Mouse (Mus musculus): ENCODE data around the gene Ppfia3. TPM values are rescaled to one million over a fixed set of nuclear protein-coding genes. Genes with fewer than 3 reads are reported as not detected.

Ppfia3 gene
- polyA plus RNA-seq, 1 experiment from 2014 or later, result 7.4 TPM

GRCm38 (mm10) chr7:45328841-45329475 lies 37.9 kb downstream of the Ppfia3 start:
- no peak for ATAC-seq (replicated peaks; ENCODE audit: insufficient number of reproducible peaks, low FRiP score, low TSS enrichment, low read depth)
- 77% methylated on average over 13 of the region's 13 CpGs for WGBS
- Histone ChIP-seq H3K27ac (replicated peaks; ENCODE audit: low read depth, low read length) (no peak overlapping the region), H3K36me3 (replicated peaks; ENCODE audit: control insufficient read depth, insufficient read depth, low read depth, low read length) (no peaks in the 10 kb centered on the region), H3K9ac (replicated peaks; ENCODE audit: low read length) (no peak overlapping the region), H3K27me3 (ENCODE audit: control insufficient read depth, insufficient read depth, low read length) (no peaks in the 10 kb centered on the region), H3K4me1 (ENCODE audit: control insufficient read depth, insufficient read depth, low read length) (no peaks in the 10 kb centered on the region; the same call in 1 of the 2 replicates), H3K4me3 (ENCODE audit: low read depth, low read length) (no peak overlapping the region), H3K4me2 (ENCODE audit: low read depth, low read length) (no peak overlapping the region), H3K9me3 (replicated peaks; ENCODE audit: control insufficient read depth, low read length) (no peaks in the 10 kb centered on the region)
- no peak for DNase-seq (ENCODE audit: low spot score)

GRCm38 (mm10) chr7:45325800-45326199 lies 41.0 kb downstream of the Ppfia3 start:
- Histone ChIP-seq H3K36me3 (replicated peaks; ENCODE audit: control insufficient read depth, insufficient read depth, low read depth, low read length) (no peaks in the 10 kb centered on the region), H3K27ac (replicated peaks; ENCODE audit: low read depth, low read length) (no peak overlapping the region), H3K4me1 (ENCODE audit: control insufficient read depth, insufficient read depth, low read length) (no peaks in the 10 kb centered on the region), H3K27me3 (ENCODE audit: control insufficient read depth, insufficient read depth, low read length) (no peaks in the 10 kb centered on the region), H3K9ac (replicated peaks; ENCODE audit: low read length) (no peak overlapping the region), H3K9me3 (replicated peaks; ENCODE audit: control insufficient read depth, low read length) (no peaks in the 10 kb centered on the region), H3K4me3 (ENCODE audit: low read depth, low read length) (no peak overlapping the region), H3K4me2 (ENCODE audit: low read depth, low read length) (no peak overlapping the region)
- ATAC-seq (replicated peaks; ENCODE audit: insufficient number of reproducible peaks, low FRiP score, low TSS enrichment, low read depth) (no peak), DNase-seq (ENCODE audit: low spot score) (no peak)

GRCm38 (mm10) chr7:45323069-45323468 lies 43.8 kb downstream of the Ppfia3 start:
- Histone ChIP-seq H3K9me3 (replicated peaks; ENCODE audit: control insufficient read depth, low read length) (no peaks in the 10 kb centered on the region), H3K4me1 (ENCODE audit: control insufficient read depth, insufficient read depth, low read length) (no peaks in the 10 kb centered on the region), H3K9ac (replicated peaks; ENCODE audit: low read length) (no peak overlapping the region), H3K4me3 (ENCODE audit: low read depth, low read length) (no peak overlapping the region), H3K4me2 (ENCODE audit: low read depth, low read length) (no peak overlapping the region), H3K36me3 (replicated peaks; ENCODE audit: control insufficient read depth, insufficient read depth, low read depth, low read length) (no peaks in the 10 kb centered on the region), H3K27ac (replicated peaks; ENCODE audit: low read depth, low read length) (no peak overlapping the region), H3K27me3 (ENCODE audit: control insufficient read depth, insufficient read depth, low read length) (no peaks in the 10 kb centered on the region)
- DNase-seq (ENCODE audit: low spot score) (no peak), ATAC-seq (replicated peaks; ENCODE audit: insufficient number of reproducible peaks, low FRiP score, low TSS enrichment, low read depth) (no peak)
- 86% methylated on average over 5 of the region's 5 CpGs for WGBS

- Histone ChIP-seq H3K36me3 (replicated peaks; ENCODE audit: control insufficient read depth, insufficient read depth, low read depth, low read length) (no peaks in the 10 kb centered on the region), H3K27ac (replicated peaks; ENCODE audit: low read depth, low read length) (no peak overlapping the region), H3K9ac (replicated peaks; ENCODE audit: low read length) (no peak overlapping the region), H3K4me3 (ENCODE audit: low read depth, low read length) (no peak overlapping the region), H3K4me2 (ENCODE audit: low read depth, low read length) (no peak overlapping the region), H3K27me3 (ENCODE audit: control insufficient read depth, insufficient read depth, low read length) (no peaks in the 10 kb centered on the region), H3K9me3 (replicated peaks; ENCODE audit: control insufficient read depth, low read length) (no peaks in the 10 kb centered on the region), H3K4me1 (ENCODE audit: control insufficient read depth, insufficient read depth, low read length) (no peaks in the 10 kb centered on the region)
- ATAC-seq (replicated peaks; ENCODE audit: insufficient number of reproducible peaks, low FRiP score, low TSS enrichment, low read depth) (no peak), DNase-seq (ENCODE audit: low spot score) (no peak)
- WGBS, result 84% methylated on average over 4 of the region's 4 CpGs
Observed at GRCm38 (mm10) chr7:45322245-45322644, 44.6 kb downstream of the Ppfia3 start.

GRCm38 (mm10) chr7:45316536-45316935 lies 50.3 kb downstream of the Ppfia3 start:
- no peak overlapping the region for H3K9ac ChIP-seq (replicated peaks; ENCODE audit: low read length)
- peaks cover 6% of the 10 kb centered on the region; the same call in 1 of the 2 replicates for H3K4me1 ChIP-seq (ENCODE audit: control insufficient read depth, insufficient read depth, low read length)
- H3K9me3 ChIP-seq (replicated peaks; ENCODE audit: control insufficient read depth, low read length), result no peaks in the 10 kb centered on the region
- H3K27ac ChIP-seq (replicated peaks; ENCODE audit: low read depth, low read length), result no peak overlapping the region
- no peaks in the 10 kb centered on the region for H3K36me3 ChIP-seq (replicated peaks; ENCODE audit: control insufficient read depth, insufficient read depth, low read depth, low read length)
- no peaks in the 10 kb centered on the region for H3K27me3 ChIP-seq (ENCODE audit: control insufficient read depth, insufficient read depth, low read length)
- 93% methylated on average over 14 of the region's 14 CpGs for WGBS
- H3K4me2 ChIP-seq (ENCODE audit: low read depth, low read length), result no peak overlapping the region
- no peak overlapping the region for H3K4me3 ChIP-seq (ENCODE audit: low read depth, low read length)
- ATAC-seq (replicated peaks; ENCODE audit: insufficient number of reproducible peaks, low FRiP score, low TSS enrichment, low read depth), result no peak
- no peak for DNase-seq (ENCODE audit: low spot score)

GRCm38 (mm10) chr7:45315182-45315701 lies 51.6 kb downstream of the Ppfia3 start:
- DNase-seq (ENCODE audit: low spot score), result no peak
- Histone ChIP-seq H3K4me2 (ENCODE audit: low read depth, low read length) (no peak overlapping the region), H3K4me1 (ENCODE audit: control insufficient read depth, insufficient read depth, low read length) (peaks cover 6% of the 10 kb centered on the region; the same call in 1 of the 2 replicates), H3K4me3 (ENCODE audit: low read depth, low read length) (no peak overlapping the region), H3K27me3 (ENCODE audit: control insufficient read depth, insufficient read depth, low read length) (no peaks in the 10 kb centered on the region), H3K27ac (replicated peaks; ENCODE audit: low read depth, low read length) (no peak overlapping the region), H3K36me3 (replicated peaks; ENCODE audit: control insufficient read depth, insufficient read depth, low read depth, low read length) (no peaks in the 10 kb centered on the region), H3K9me3 (replicated peaks; ENCODE audit: control insufficient read depth, low read length) (no peaks in the 10 kb centered on the region), H3K9ac (replicated peaks; ENCODE audit: low read length) (no peak overlapping the region)
- 83% methylated on average over 10 of the region's 10 CpGs for WGBS
- no peak for ATAC-seq (replicated peaks; ENCODE audit: insufficient number of reproducible peaks, low FRiP score, low TSS enrichment, low read depth)

- Histone ChIP-seq H3K4me2 (ENCODE audit: low read depth, low read length) (no peak overlapping the region), H3K27ac (replicated peaks; ENCODE audit: low read depth, low read length) (no peak overlapping the region), H3K36me3 (replicated peaks; ENCODE audit: control insufficient read depth, insufficient read depth, low read depth, low read length) (no peaks in the 10 kb centered on the region), H3K27me3 (ENCODE audit: control insufficient read depth, insufficient read depth, low read length) (no peaks in the 10 kb centered on the region), H3K9me3 (replicated peaks; ENCODE audit: control insufficient read depth, low read length) (no peaks in the 10 kb centered on the region), H3K4me3 (ENCODE audit: low read depth, low read length) (no peak overlapping the region), H3K9ac (replicated peaks; ENCODE audit: low read length) (no peak overlapping the region), H3K4me1 (ENCODE audit: control insufficient read depth, insufficient read depth, low read length) (peaks cover 6% of the 10 kb centered on the region; the same call in 1 of the 2 replicates)
- no peak for DNase-seq (ENCODE audit: low spot score)
- no peak for ATAC-seq (replicated peaks; ENCODE audit: insufficient number of reproducible peaks, low FRiP score, low TSS enrichment, low read depth)
- WGBS, result 37% methylated on average over 9 of the region's 9 CpGs
Observed at GRCm38 (mm10) chr7:45313495-45313894, 53.3 kb downstream of the Ppfia3 start.

- ATAC-seq (replicated peaks; ENCODE audit: insufficient number of reproducible peaks, low FRiP score, low TSS enrichment, low read depth), result no peak
- Histone ChIP-seq H3K4me2 (ENCODE audit: low read depth, low read length) (no peak overlapping the region), H3K36me3 (replicated peaks; ENCODE audit: control insufficient read depth, insufficient read depth, low read depth, low read length) (no peaks in the 10 kb centered on the region), H3K27ac (replicated peaks; ENCODE audit: low read depth, low read length) (no peak overlapping the region), H3K9me3 (replicated peaks; ENCODE audit: control insufficient read depth, low read length) (no peaks in the 10 kb centered on the region), H3K4me3 (ENCODE audit: low read depth, low read length) (no peak overlapping the region), H3K27me3 (ENCODE audit: control insufficient read depth, insufficient read depth, low read length) (no peaks in the 10 kb centered on the region), H3K9ac (replicated peaks; ENCODE audit: low read length) (no peak overlapping the region), H3K4me1 (ENCODE audit: control insufficient read depth, insufficient read depth, low read length) (peaks cover 6% of the 10 kb centered on the region; the same call in 1 of the 2 replicates)
- WGBS, result 22% methylated on average over 10 of the region's 10 CpGs
- DNase-seq (ENCODE audit: low spot score), result peak; percentile 41
Observed at GRCm38 (mm10) chr7:45312686-45313453, 53.9 kb downstream of the Ppfia3 start.
